Mouse (Mus musculus) E14TG2a.4 (cell line): ENCODE results near the gene Olfr551.

Source experiments
- CTCF ChIP-seq: conservative IDR thresholded peaks from 2 replicates; pipeline ENCODE4 v1.5.1; 2014; ENCODE audit warnings: low read length
- NANOG ChIP-seq: IDR thresholded peaks from 2 replicates; pipeline ENCODE4 v1.6.1; 2014; ENCODE audit warnings: borderline replicate concordance, low read length, mixed read lengths

- TF ChIP-seq CTCF, result no peak
- TF ChIP-seq NANOG, result no peak
These were observed 18.4 kb downstream of the Olfr551 start for GRCm38 (mm10) chr7:102573174-102573830.
